25 mouse cellular contexts compared by ENCODE assay signal in genomic region chr11:86490782-86491181, GRCm38 (mm10). TPM values are rescaled to one million over a fixed set of nuclear protein-coding genes. Genes with fewer than 3 reads are reported as not detected.
A peak's percentile ranks its signal among the peaks of the same experiment; 100 is the strongest.
DNase-seq lines count a peak whose midpoint lies in the region; ATAC-seq and TF ChIP-seq lines count a peak whose summit lies in the region.
"Had no signal": no experiment of that assay in that cellular context is flagged by ENCODE, and none has a peak within 500 bp of the region (broad histone marks: within the 10 kb centered on the region; RNA-seq: fewer than 3 reads in every experiment).

No protein-coding gene starts in this region.

- no peaks in the 10 kb centered on the region for H3K9me3 ChIP-seq in hindbrain, embryonic 10.5 days
- no peaks in the 10 kb centered on the region for H3K9me3 ChIP-seq in forebrain, embryonic 13.5 days (replicated peaks)
- H3K9me3 ChIP-seq in midbrain, embryonic 10.5 days (replicated peaks) = no peaks in the 10 kb centered on the region
- no peaks in the 10 kb centered on the region for H3K9me3 ChIP-seq in stomach, postnatal 0 days (ENCODE audit: control insufficient read depth, low read length)
- H3K9me3 ChIP-seq: G1E had no signal

- peaks cover 54% of the 10 kb centered on the region for H3K36me3 ChIP-seq in hindbrain, embryonic 10.5 days
- peaks cover 20% of the 10 kb centered on the region for H3K36me3 ChIP-seq in forebrain, embryonic 13.5 days (ENCODE audit: poor library complexity, severe bottlenecking)
- H3K36me3 ChIP-seq in midbrain, embryonic 10.5 days = peaks cover 31% of the 10 kb centered on the region
- peaks cover 18% of the 10 kb centered on the region; the same call in 1 of the 2 replicates for H3K36me3 ChIP-seq in stomach, postnatal 0 days (ENCODE audit: control insufficient read depth, insufficient read depth, low read length)

- no peak overlapping the region for H3K9ac ChIP-seq in forebrain, embryonic 13.5 days
- no peak overlapping the region for H3K9ac ChIP-seq in stomach, postnatal 0 days (ENCODE audit: low read length)

- ATAC-seq in forebrain, embryonic 13.5 days = no peak
- ATAC-seq in stomach, postnatal 0 days (ENCODE audit: low FRiP score, low TSS enrichment) = no peak
- ATAC-seq: activated CD4-positive, CD25-positive, alpha-beta regulatory T cell, adult 4 months; CD4-positive, CD25-positive, alpha-beta regulatory T cell, adult 4 months; Patski had no signal

- TF ChIP-seq CTCF in embryonic fibroblast, embryonic 13.5 days (IDR thresholded peaks at IDR 0.05; ENCODE audit: borderline replicate concordance, insufficient read depth, low read length) = no peak
- no peak for TF ChIP-seq CTCF in stomach, postnatal 0 days (IDR thresholded peaks at IDR 0.05; ENCODE audit: low read depth)

- no peaks in the 10 kb centered on the region for H3K27me3 ChIP-seq in hindbrain, embryonic 10.5 days (ENCODE audit: insufficient read depth, poor library complexity, severe bottlenecking)
- no peaks in the 10 kb centered on the region for H3K27me3 ChIP-seq in forebrain, embryonic 13.5 days
- H3K27me3 ChIP-seq in midbrain, embryonic 10.5 days (ENCODE audit: low read depth, poor library complexity, severe bottlenecking) = no peaks in the 10 kb centered on the region
- H3K27me3 ChIP-seq in stomach, postnatal 0 days (ENCODE audit: control insufficient read depth, insufficient read depth, low read length) = no peaks in the 10 kb centered on the region
- H3K27me3 ChIP-seq: CH12.LX, Patski had no signal

- peak overlapping the region; percentile 88 for H3K27ac ChIP-seq in embryonic fibroblast, embryonic 13.5 days (ENCODE audit: insufficient read depth, low read length)
- H3K27ac ChIP-seq in hindbrain, embryonic 10.5 days = no peak overlapping the region
- H3K27ac ChIP-seq in forebrain, embryonic 13.5 days = no peak overlapping the region
- H3K27ac ChIP-seq in midbrain, embryonic 10.5 days (replicated peaks) = no peak overlapping the region
- no peak overlapping the region for H3K27ac ChIP-seq in stomach, postnatal 0 days (replicated peaks)

- H3K4me1 ChIP-seq in embryonic fibroblast, embryonic 13.5 days (ENCODE audit: control insufficient read depth, insufficient read depth, low read length) = peaks cover 5% of the 10 kb centered on the region; the same call in 1 of the 2 replicates
- H3K4me1 ChIP-seq in hindbrain, embryonic 10.5 days (replicated peaks) = peaks cover 5% of the 10 kb centered on the region
- peaks cover 4% of the 10 kb centered on the region for H3K4me1 ChIP-seq in forebrain, embryonic 13.5 days
- peaks cover 4% of the 10 kb centered on the region for H3K4me1 ChIP-seq in midbrain, embryonic 10.5 days
- H3K4me1 ChIP-seq in stomach, postnatal 0 days (replicated peaks; ENCODE audit: control insufficient read depth, insufficient read depth) = 0 out of 2 replicates have a peak, but pooled peaks cover under 1% of the 10 kb centered on the region

- no peak overlapping the region for H3K4me2 ChIP-seq in forebrain, embryonic 13.5 days
- no peak overlapping the region for H3K4me2 ChIP-seq in stomach, postnatal 0 days (replicated peaks; ENCODE audit: low read depth)

- 99% methylated on average over 1 of the region's 1 CpGs for WGBS in hindbrain, embryonic 10.5 days
- WGBS in forebrain, embryonic 13.5 days = 96% methylated on average over 1 of the region's 1 CpGs
- WGBS in midbrain, embryonic 10.5 days = 97% methylated on average over 1 of the region's 1 CpGs
- WGBS in stomach, postnatal 0 days = 100% methylated on average over 1 of the region's 1 CpGs

- H3K4me3 ChIP-seq in embryonic fibroblast, embryonic 13.5 days (ENCODE audit: insufficient read depth, low read length) = no peak overlapping the region
- H3K4me3 ChIP-seq in hindbrain, embryonic 10.5 days = no peak overlapping the region
- no peak overlapping the region for H3K4me3 ChIP-seq in forebrain, embryonic 13.5 days
- no peak overlapping the region for H3K4me3 ChIP-seq in midbrain, embryonic 10.5 days
- no peak overlapping the region for H3K4me3 ChIP-seq in stomach, postnatal 0 days (ENCODE audit: low read depth, low read length)

- DNase-seq in 3T3-L1 (ENCODE audit: low read depth, low spot score) (peak; percentile 74), 416B (ENCODE audit: low read depth) (peak; percentile 32), NIH3T3 (ENCODE audit: low read depth) (peak; percentile 52)
- no peak for DNase-seq in hindbrain, embryonic 10.5 days (ENCODE audit: low spot score)
- no peak for DNase-seq in midbrain, embryonic 10.5 days (ENCODE audit: low spot score)
- no peak for DNase-seq in stomach, postnatal 0 days (ENCODE audit: low spot score)
- DNase-seq: adrenal gland, adult 2 months; adrenal gland, adult 8-10 months; adrenal gland, postnatal 10 days; adrenal gland, postnatal 14 days; adrenal gland, postnatal 25 days; adrenal gland, postnatal 36 days; B cell, adult 2 months; cerebellum, adult 11 months; cerebellum, adult 11-12 months; cerebellum, adult 18-20 months; cerebellum, adult 2 months; cerebellum, adult 8-10 months had no signal

- no peak for TF ChIP-seq POLR2A in embryonic fibroblast, embryonic 13.5 days (IDR thresholded peaks at IDR 0.05; ENCODE audit: low read depth, low read length)

- TF ChIP-seq EP300 in stomach, postnatal 0 days (optimal IDR thresholded peaks at IDR 0.05) = no peak

RNA-seq across cellular contexts. Expression of gene Rnft1, which starts 6.3 kb away (rescaled TPM):
- polyA plus RNA-seq in embryonic fibroblast, embryonic 13.5 days (2011; ENCODE audit: insufficient read length, low read depth, missing spikeins) = 72.6 and 83.5 TPM in 2 replicates
- 19.7 and 25.1 TPM in 2 replicates for polyA plus RNA-seq in hindbrain, embryonic 10.5 days (2016; fragmentation: Nextera tagmentation; extraction: Ambion mirVana)
- polyA plus RNA-seq in forebrain, embryonic 13.5 days (2015; fragmentation: Nextera tagmentation; extraction: Ambion mirVana) = 15.9 and 16.5 TPM in 2 replicates
- 23.4 and 23.7 TPM in 2 replicates for polyA plus RNA-seq in midbrain, embryonic 10.5 days (2016; fragmentation: Nextera tagmentation; extraction: Ambion mirVana)
- 58.2 and 60.8 TPM in 2 replicates for polyA plus RNA-seq in stomach, postnatal 0 days (2015; fragmentation: Nextera tagmentation; extraction: Ambion mirVana)

RNA-seq across cellular contexts. Expression of gene Rps6kb1, which starts 53.8 kb away (rescaled TPM):
- polyA plus RNA-seq in embryonic fibroblast, embryonic 13.5 days (2011; ENCODE audit: insufficient read length, low read depth, missing spikeins) = 70.3 and 71.4 TPM in 2 replicates
- 43.5 and 53.6 TPM in 2 replicates for polyA plus RNA-seq in hindbrain, embryonic 10.5 days (2016; fragmentation: Nextera tagmentation; extraction: Ambion mirVana)
- 62.6 and 63.9 TPM in 2 replicates for polyA plus RNA-seq in forebrain, embryonic 13.5 days (2015; fragmentation: Nextera tagmentation; extraction: Ambion mirVana)
- polyA plus RNA-seq in midbrain, embryonic 10.5 days (2016; fragmentation: Nextera tagmentation; extraction: Ambion mirVana) = 56.2 and 58.3 TPM in 2 replicates
- 40.7 and 42.3 TPM in 2 replicates for polyA plus RNA-seq in stomach, postnatal 0 days (2015; fragmentation: Nextera tagmentation; extraction: Ambion mirVana)

RNA-seq across cellular contexts. Expression of gene Tubd1, which starts 54.0 kb away (rescaled TPM):
- polyA plus RNA-seq in embryonic fibroblast, embryonic 13.5 days (2011; ENCODE audit: insufficient read length, low read depth, missing spikeins) = 6.4 and 8.2 TPM in 2 replicates
- 12.7 and 12.8 TPM in 2 replicates for polyA plus RNA-seq in hindbrain, embryonic 10.5 days (2016; fragmentation: Nextera tagmentation; extraction: Ambion mirVana)
- 9.9 and 10.7 TPM in 2 replicates for polyA plus RNA-seq in forebrain, embryonic 13.5 days (2015; fragmentation: Nextera tagmentation; extraction: Ambion mirVana)
- 13.0 and 14.8 TPM in 2 replicates for polyA plus RNA-seq in midbrain, embryonic 10.5 days (2016; fragmentation: Nextera tagmentation; extraction: Ambion mirVana)
- polyA plus RNA-seq in stomach, postnatal 0 days (2015; fragmentation: Nextera tagmentation; extraction: Ambion mirVana) = 7.6 and 7.8 TPM in 2 replicates

Comparison
In these comparisons a context has a peak if more than half of its experiments do, and no peak if none do; other contexts are left out.
1. DNase-seq: peak in 3T3-L1 (single experiment), 416B (single experiment) and NIH3T3 (single experiment); none in hindbrain, embryonic 10.5 days (single experiment), midbrain, embryonic 10.5 days (single experiment) and stomach, postnatal 0 days (single experiment).